Mouse (Mus musculus): ENCODE data around the gene Gpatch3.
A peak's percentile ranks its signal among the peaks of the same experiment; 100 is the strongest.

The Gpatch3 gene

GRCm38 (mm10) chr4:133622161-133622695 lies 47.7 kb downstream of the Gpatch3 start:
- DNase-seq = no peak

DNA sequence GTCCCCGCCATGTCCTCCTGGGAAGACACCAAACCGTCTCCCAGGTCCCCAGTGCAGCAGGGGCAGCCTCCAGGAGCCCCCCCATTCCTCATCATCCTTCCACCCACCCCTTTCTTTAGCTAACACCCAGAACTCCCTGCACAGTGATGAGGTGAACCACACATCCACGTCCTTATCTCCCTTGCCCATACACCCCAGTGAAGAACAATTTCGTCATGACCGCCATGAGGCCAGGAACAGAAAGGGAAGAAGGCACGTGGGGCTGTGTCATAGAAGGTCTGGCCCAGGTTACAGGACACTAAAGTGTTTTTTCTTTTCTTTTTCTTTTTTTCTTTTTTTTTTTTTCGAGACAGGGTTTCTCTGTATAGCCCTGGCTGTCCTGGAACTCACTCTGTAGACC lies 50.3 kb downstream of the Gpatch3 start:
- DNase-seq = no peak

DNA sequence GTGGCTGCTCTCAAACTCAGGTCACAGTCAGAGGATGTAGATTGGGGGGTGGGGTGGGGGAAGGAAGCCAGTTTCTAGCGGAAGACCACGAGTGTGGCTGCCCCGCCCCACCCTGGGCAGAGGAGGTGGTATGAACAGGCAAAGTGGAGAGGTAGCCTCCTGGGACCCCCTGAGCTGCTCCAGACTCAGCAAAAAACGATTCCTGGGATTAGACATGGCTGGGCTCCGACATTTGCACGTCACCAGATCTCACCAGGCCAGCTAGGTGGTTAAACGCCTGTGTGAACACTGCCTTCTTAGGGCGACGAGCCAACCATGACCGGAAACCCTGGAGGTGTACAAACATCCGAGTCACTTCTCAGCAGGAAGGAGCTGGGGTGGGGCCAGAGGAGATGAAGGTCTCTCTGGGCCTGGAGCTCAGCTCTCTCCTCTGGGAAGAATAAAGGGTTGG lies 51.1 kb downstream of the Gpatch3 start:
- peak in 1 of 2 experiments; percentile 43 for DNase-seq

DNA sequence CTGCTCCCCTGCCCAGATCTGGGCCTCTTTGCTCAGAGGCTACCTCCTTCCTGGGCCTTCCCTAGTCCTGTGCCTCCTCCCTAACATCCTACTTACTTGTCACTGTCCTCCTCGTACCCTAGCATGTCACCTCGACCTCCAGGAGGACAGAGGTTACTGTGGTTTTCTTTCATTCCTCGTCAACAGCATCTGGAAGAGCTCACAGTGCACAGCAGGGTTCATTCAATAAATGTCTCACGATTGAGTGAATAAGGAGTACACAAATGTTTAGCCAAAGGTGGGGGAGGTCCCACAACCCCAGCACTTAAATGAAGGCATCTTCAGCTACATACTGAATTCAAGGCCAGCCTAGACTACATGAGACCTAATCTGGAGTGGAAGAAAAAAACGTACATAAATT lies 51.7 kb downstream of the Gpatch3 start:
- DNase-seq = no peak

- no peak for DNase-seq
These were observed 52.1 kb downstream of the Gpatch3 start for GRCm38 (mm10) chr4:133626621-133627020.

GRCm38 (mm10) chr4:133627039-133627438 lies 52.5 kb downstream of the Gpatch3 start:
- DNase-seq = peak; percentile 86

- no peak for DNase-seq
These were observed 54.0 kb downstream of the Gpatch3 start for GRCm38 (mm10) chr4:133628517-133628916.

DNA sequence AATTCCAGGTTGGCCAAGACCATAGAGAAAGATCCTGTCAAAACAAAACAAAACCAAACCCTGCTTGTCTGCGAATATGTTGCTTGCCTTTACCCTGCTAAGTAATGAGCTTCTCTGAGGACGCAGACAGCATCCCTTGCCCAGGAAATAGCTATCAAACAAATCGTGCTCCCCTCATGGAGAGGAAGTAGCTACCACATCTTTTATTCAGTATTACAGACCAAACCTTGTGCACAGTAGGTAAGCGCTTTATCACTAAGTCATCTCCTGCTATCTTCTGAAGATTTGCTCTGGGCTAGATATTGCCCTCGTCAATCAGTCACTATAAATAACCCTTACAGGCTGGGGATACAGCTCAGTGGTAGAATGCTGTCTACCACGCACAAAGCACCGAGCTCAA lies 54.6 kb downstream of the Gpatch3 start:
- DNase-seq = no peak

DNA sequence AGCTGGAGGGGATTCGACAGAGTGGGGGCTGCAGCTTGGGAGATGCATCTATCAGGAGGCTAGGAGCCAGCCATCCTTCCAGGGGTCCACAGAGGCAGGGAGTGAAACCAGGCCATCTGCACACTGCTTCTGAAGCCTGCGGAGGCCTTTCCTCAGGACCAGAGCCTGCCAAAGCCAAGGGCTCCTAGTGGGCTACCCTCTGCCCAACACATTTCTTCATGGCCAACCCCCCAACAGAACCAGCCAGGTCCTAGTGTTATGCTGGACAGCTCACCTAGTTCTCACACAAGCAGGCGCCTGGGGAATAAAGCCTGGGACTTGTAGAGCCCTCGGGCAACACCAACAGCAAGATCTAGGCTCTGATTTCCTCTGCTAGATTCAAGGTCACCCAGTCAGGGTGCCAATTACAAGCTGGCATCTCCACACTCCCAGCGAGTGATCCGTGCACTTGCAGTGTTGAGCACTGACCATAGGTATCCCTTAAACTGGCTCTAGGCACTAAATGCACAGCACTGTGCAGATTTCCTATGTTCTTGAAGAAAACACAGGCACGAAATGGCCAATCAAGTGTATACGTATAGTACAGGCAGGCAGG lies 55.9 kb downstream of the Gpatch3 start:
- peak in 1 of 2 experiments; percentile 55 for DNase-seq

- DNase-seq = peak in 1 of 2 experiments; percentile 38
These were observed 56.7 kb downstream of the Gpatch3 start for GRCm38 (mm10) chr4:133631071-133631768.

DNA sequence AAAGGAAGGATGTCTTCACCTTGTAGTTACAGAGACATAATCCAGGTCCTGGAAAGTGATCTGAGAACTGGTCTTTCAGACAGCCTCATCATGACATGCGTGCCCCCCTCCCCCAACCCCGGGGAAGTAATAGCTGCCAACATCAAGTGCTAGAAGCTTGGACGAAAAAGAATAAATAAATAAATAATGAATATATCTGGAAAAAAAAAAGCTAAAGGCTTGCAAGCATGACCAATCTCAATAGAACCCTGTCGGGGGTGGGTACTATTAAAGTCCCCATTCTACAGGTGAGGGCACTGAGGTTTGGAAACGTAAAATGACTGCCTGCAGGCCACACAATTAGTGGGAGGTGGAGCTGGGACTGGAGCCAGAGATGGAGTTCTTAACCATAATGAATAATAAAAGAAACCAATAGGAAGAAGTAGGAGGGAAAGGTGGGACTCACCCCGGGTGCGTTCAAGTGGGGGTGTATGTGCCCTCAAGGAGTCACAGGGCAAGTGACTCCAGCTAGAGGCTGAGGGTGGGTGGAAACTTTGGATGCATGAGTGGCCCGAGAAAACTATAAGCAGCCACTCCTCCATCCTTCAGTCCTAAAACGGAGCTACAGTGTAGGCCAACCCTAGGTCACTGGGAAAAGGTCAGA lies 57.3 kb downstream of the Gpatch3 start:
- DNase-seq = peak; percentile 38 to 39

DNA sequence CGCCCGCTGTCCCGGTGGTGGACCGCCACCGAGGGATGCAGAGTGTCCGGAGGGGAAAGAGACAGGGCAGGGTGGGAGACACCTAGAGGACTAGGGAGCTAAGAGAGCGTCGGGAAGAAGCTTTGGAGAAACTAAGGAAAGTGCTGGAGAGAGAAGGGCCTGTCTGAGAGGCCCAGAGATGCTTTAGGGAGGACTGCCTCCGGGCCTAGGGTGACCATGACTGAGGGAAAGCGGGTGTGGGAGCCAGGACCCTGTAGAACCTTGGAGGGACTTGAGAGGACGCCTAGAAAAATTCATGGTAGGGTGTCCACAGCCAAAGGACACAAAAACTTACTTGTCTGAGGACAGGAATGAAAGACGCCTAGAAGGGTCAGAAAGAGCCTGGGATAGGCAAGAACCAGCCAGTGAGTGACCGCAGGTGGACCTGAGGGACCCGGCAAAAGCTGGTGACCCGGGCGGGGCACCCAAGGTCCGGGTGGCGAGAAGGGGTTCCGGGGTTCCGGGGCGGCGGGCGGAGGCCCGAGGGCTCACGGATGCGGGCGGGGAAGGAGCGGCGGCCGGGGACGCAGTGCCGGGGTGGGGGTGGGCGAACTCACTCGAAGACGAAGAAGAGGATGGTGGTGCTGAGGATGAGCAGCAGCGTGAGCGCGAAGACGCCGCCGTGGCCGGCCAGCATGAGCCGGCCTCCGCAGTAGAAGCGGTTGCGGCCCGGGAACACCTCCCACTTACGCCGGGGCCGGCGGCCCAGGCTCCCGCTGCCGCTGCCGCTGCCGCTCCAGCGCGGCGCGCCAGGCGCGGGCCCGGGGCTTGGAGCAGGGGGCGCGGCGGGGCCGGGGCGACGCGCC lies 58.2 kb downstream of the Gpatch3 start:
- peak in 1 of 2 experiments; percentile 43 for DNase-seq

- peak; percentile 88 to 96 for DNase-seq
These were observed 58.9 kb downstream of the Gpatch3 start for GRCm38 (mm10) chr4:133633332-133634042.
